23 mouse cellular contexts compared by ENCODE assay signal in genomic region chr17:72794660-72795059, GRCm38 (mm10). TPM values are rescaled to one million over a fixed set of nuclear protein-coding genes. Genes with fewer than 3 reads are reported as not detected.
DNase-seq lines count a peak whose midpoint lies in the region; ATAC-seq and TF ChIP-seq lines count a peak whose summit lies in the region.
"Had no signal": no experiment of that assay in that cellular context is flagged by ENCODE, and none has a peak within 500 bp of the region (broad histone marks: within the 10 kb centered on the region; RNA-seq: fewer than 3 reads in every experiment).

No protein-coding gene starts in this region.

- no peak overlapping the region for H3K4me3 ChIP-seq in heart, embryonic 12.5 days
- H3K4me3 ChIP-seq in liver, adult 2 months (ENCODE audit: insufficient read depth, low read depth, low read length) = no peak overlapping the region
- H3K4me3 ChIP-seq in liver, embryonic 12.5 days = no peak overlapping the region
- H3K4me3 ChIP-seq: embryonic facial prominence, embryonic 10.5 days; forebrain, embryonic 15.5 days; hindbrain, embryonic 13.5 days; limb, embryonic 12.5 days had no signal

- H3K36me3 ChIP-seq in heart, embryonic 12.5 days = no peaks in the 10 kb centered on the region
- H3K36me3 ChIP-seq in liver, adult 2 months (ENCODE audit: control insufficient read depth, insufficient read depth, low read length) = no peaks in the 10 kb centered on the region
- no peaks in the 10 kb centered on the region for H3K36me3 ChIP-seq in liver, embryonic 12.5 days
- H3K36me3 ChIP-seq: embryonic facial prominence, embryonic 10.5 days; forebrain, embryonic 15.5 days; hindbrain, embryonic 13.5 days; limb, embryonic 12.5 days had no signal

- no peaks in the 10 kb centered on the region for H3K9me3 ChIP-seq in heart, embryonic 12.5 days (replicated peaks)
- no peaks in the 10 kb centered on the region for H3K9me3 ChIP-seq in liver, embryonic 12.5 days (replicated peaks)
- H3K9me3 ChIP-seq: embryonic facial prominence, embryonic 10.5 days; forebrain, embryonic 15.5 days; hindbrain, embryonic 13.5 days; limb, embryonic 12.5 days had no signal

- H3K9ac ChIP-seq in heart, embryonic 12.5 days = no peak overlapping the region
- H3K9ac ChIP-seq in liver, adult 2 months (ENCODE audit: low read depth, low read length) = no peak overlapping the region
- H3K9ac ChIP-seq in liver, embryonic 12.5 days = no peak overlapping the region
- H3K9ac ChIP-seq: forebrain, embryonic 15.5 days; hindbrain, embryonic 13.5 days; limb, embryonic 12.5 days; liver, embryonic 14.5 days had no signal

- 0 out of 2 replicates have a peak, but pooled peaks have one; percentile 48 for ATAC-seq in heart, embryonic 12.5 days (ENCODE audit: insufficient number of reproducible peaks, low FRiP score)
- ATAC-seq in liver, embryonic 12.5 days = no peak
- ATAC-seq: forebrain, embryonic 15.5 days; Patski had no signal

- peaks cover 4% of the 10 kb centered on the region; the same call in 1 of the 2 replicates for H3K4me1 ChIP-seq in heart, embryonic 12.5 days (replicated peaks)
- H3K4me1 ChIP-seq in liver, adult 2 months (ENCODE audit: control insufficient read depth, insufficient read depth, low read length) = no peaks in the 10 kb centered on the region; the same call in 1 of the 2 replicates
- H3K4me1 ChIP-seq in liver, embryonic 12.5 days = no peaks in the 10 kb centered on the region
- H3K4me1 ChIP-seq: embryonic facial prominence, embryonic 10.5 days; forebrain, embryonic 15.5 days; hindbrain, embryonic 13.5 days; limb, embryonic 12.5 days had no signal

- 45% methylated on average over 6 of the region's 6 CpGs for WGBS in heart, embryonic 12.5 days
- WGBS in liver, adult 2 months = 51% methylated on average over 6 of the region's 6 CpGs
- WGBS in liver, embryonic 12.5 days (ENCODE audit: insufficient replicate concordance) = 28% methylated on average over 6 of the region's 6 CpGs

- no peaks in the 10 kb centered on the region for H3K79me2 ChIP-seq in liver, adult 2 months (ENCODE audit: control insufficient read depth, insufficient read depth, low read length)

- no peak overlapping the region for H3K27ac ChIP-seq in heart, embryonic 12.5 days (ENCODE audit: poor library complexity, severe bottlenecking)
- H3K27ac ChIP-seq in liver, adult 2 months (replicated peaks; ENCODE audit: insufficient read depth, low read depth, low read length) = peak overlapping the region; percentile 49; the same call in 1 of the 2 replicates
- no peak overlapping the region for H3K27ac ChIP-seq in liver, embryonic 12.5 days
- H3K27ac ChIP-seq: embryonic facial prominence, embryonic 10.5 days; forebrain, embryonic 15.5 days; hindbrain, embryonic 13.5 days; limb, embryonic 12.5 days; liver, embryonic 14.5 days had no signal

- TF ChIP-seq CTCF in liver, adult 2 months (IDR thresholded peaks at IDR 0.05; ENCODE audit: low read depth, low read length) = no peak

- no peak for DNase-seq in heart, postnatal 10 days
- DNase-seq in liver, adult 2 months (ENCODE audit: extremely low read depth, low read depth, low spot score) = no peak
- peak; percentile 8 for DNase-seq in urinary bladder, postnatal 14 days (ENCODE audit: low spot score)
- no peak for DNase-seq in urinary bladder, adult 2 months (ENCODE audit: low spot score)
- no peak for DNase-seq in layer of hippocampus, postnatal 36 days
- no peak for DNase-seq in gastrocnemius, adult 8-10 months (ENCODE audit: low spot score in 2 of 2)
- DNase-seq: adrenal gland, postnatal 36 days; cerebellum, adult 11 months; cerebellum, adult 9-11 months; gastrocnemius, postnatal 10 days; heart, postnatal 36 days; kidney, postnatal 10 days; lung, postnatal 10 days; midbrain, embryonic 14.5 days; thymus, postnatal 25 days had no signal

- H3K4me2 ChIP-seq in heart, embryonic 12.5 days = no peak overlapping the region
- no peak overlapping the region for H3K4me2 ChIP-seq in liver, embryonic 12.5 days
- H3K4me2 ChIP-seq: forebrain, embryonic 15.5 days; hindbrain, embryonic 13.5 days; limb, embryonic 12.5 days had no signal

- intact Hi-C loops in heart, postnatal 10 days (cut with DNase I) = loop anchor here (5.0 kb wide), 1 partner anchor 948 kb away; no protein-coding TSS in a partner anchor

- TF ChIP-seq POLR2A in liver, adult 2 months (IDR thresholded peaks at IDR 0.05; ENCODE audit: extremely low read depth, insufficient read depth, low read length) = no peak

- no peaks in the 10 kb centered on the region for H3K27me3 ChIP-seq in heart, embryonic 12.5 days (replicated peaks)
- H3K27me3 ChIP-seq in liver, adult 2 months (ENCODE audit: control insufficient read depth, insufficient read depth, low read length) = no peaks in the 10 kb centered on the region
- H3K27me3 ChIP-seq in liver, embryonic 12.5 days (replicated peaks) = no peaks in the 10 kb centered on the region
- H3K27me3 ChIP-seq: forebrain, embryonic 15.5 days; hindbrain, embryonic 13.5 days; limb, embryonic 12.5 days had no signal

RNA-seq across cellular contexts. Expression of gene Ypel5, which starts 41.6 kb away (rescaled TPM):
- 75.0 and 75.6 TPM in 2 replicates for polyA plus RNA-seq in heart, embryonic 12.5 days (2016; fragmentation: Nextera tagmentation; extraction: Ambion mirVana)
- 10 to 100 TPM; 38.4 to 46.2 TPM for total RNA-seq in heart, postnatal 10 days (2021)
- 38.1 and 52.8 TPM in 2 replicates for total RNA-seq in liver, adult 2 months (2014; rRNA removed)
- polyA plus RNA-seq in liver, adult 2 months (2012; rRNA removed) = 16.4 and 21.2 TPM in 2 replicates
- 69.6 and 73.8 TPM in 2 replicates for polyA plus RNA-seq in liver, embryonic 12.5 days (2016; fragmentation: Nextera tagmentation; extraction: Ambion mirVana)
- 55.2 and 59.0 TPM in 2 replicates for polyA plus RNA-seq in urinary bladder, adult 2 months (2012; rRNA removed)
- total RNA-seq in layer of hippocampus, postnatal 36 days (2021) = 100 to 1,000 TPM in 1 of 2 experiments, 10 to 100 TPM in 1; 96.1 to 106 TPM
- total RNA-seq in gastrocnemius, adult 8-10 months (2022) = 10 to 100 TPM; 34.8 to 37.4 (median 35.5) TPM
